Mouse (Mus musculus) lung, postnatal 0 days (tissue): ENCODE measurements at regions not wholly inside any gene's neighbourhood (a gene's known extent, or its start where the extent isn't known, plus 50 kb on each side); places are given as distances from the start of the nearest gene placed in this dataset.
"Not testable (repeated sequence)": the region's sequence is repeated elsewhere in the genome, so short reads cannot be mapped to it uniquely, and the experiment has no call there.

Source experiments
- ATAC-seq: fragments of 200-750 bp; cut with Nextera tagmentation; 2 replicates; pipeline ENCODE4 v1.8.0; 2017; ENCODE audit warnings: moderate library complexity
- DNase-seq: peaks from one replicate; pipeline ENCODE4 v3.0.0-alpha.2; 2016; ENCODE audit warnings: low spot score
- H3K27ac ChIP-seq: fragments of 300-500 bp; sonication (generic); 2 replicates; pipeline ENCODE4 v1.5.1; 2014; ENCODE audit warnings: antibody characterized with exemption, mild to moderate bottlenecking, low read length, mixed read lengths
- H3K27me3 ChIP-seq: fragments of 300-500 bp; sonication (generic); replicated peaks from 2 replicates; pipeline ENCODE4 v1.6.1; 2014; ENCODE audit warnings: low read length, mixed read lengths; ENCODE audit not compliant: insufficient read depth
- H3K36me3 ChIP-seq: fragments of 300-500 bp; sonication (generic); 2 replicates; pipeline ENCODE4 v1.6.1; 2014; ENCODE audit warnings: low read length, mixed read lengths; ENCODE audit not compliant: insufficient read depth
- H3K4me1 ChIP-seq: fragments of 300-500 bp; sonication (generic); 2 replicates; pipeline ENCODE4 v1.6.1; 2014; ENCODE audit warnings: antibody characterized with exemption, low read depth, low read length, mixed read lengths; ENCODE audit not compliant: insufficient read depth
- H3K4me2 ChIP-seq: fragments of 300-500 bp; sonication (generic); replicated peaks from 2 replicates; pipeline ENCODE4 v1.6.1; 2014; ENCODE audit warnings: low read depth, mild to moderate bottlenecking, low read length, moderate library complexity, mixed read lengths
- H3K4me3 ChIP-seq: fragments of 300-500 bp; sonication (generic); 2 replicates; pipeline ENCODE4 v1.5.1; 2014; ENCODE audit warnings: low read depth, low read length
- H3K9ac ChIP-seq: fragments of 300-500 bp; sonication (generic); replicated peaks from 2 replicates; pipeline ENCODE4 v1.6.1; 2014; ENCODE audit warnings: low read depth, mild to moderate bottlenecking
- H3K9me3 ChIP-seq: fragments of 300-500 bp; sonication (generic); 2 replicates; pipeline ENCODE4 v1.6.1; 2016; ENCODE audit warnings: low read length, mixed read lengths
- CTCF ChIP-seq: IDR thresholded peaks from 2 replicates; pipeline ENCODE4 v1.5.1; 2016; ENCODE audit warnings: antibody characterized with exemption, mild to moderate bottlenecking
- EP300 ChIP-seq: IDR thresholded peaks from 2 replicates; pipeline ENCODE4 v1.6.1; 2016; ENCODE audit warnings: antibody characterized with exemption, mild to moderate bottlenecking, control low read depth
- WGBS: fragments of 180-500 bp; shearing (Covaris S2); extraction: QIAGEN DNeasy Blood & Tissue Kit; methylation state at CpG from one replicate; pipeline ENCODE4 v1.1.7; 2014; 5-methylcytosine and 5-hydroxymethylcytosine counted together

GRCm38 (mm10) chr12:64788761-64789160 lies 128.9 kb upstream of the Gm527 start:
- 86% methylated on average over 3 of the region's 3 CpGs for WGBS
- Histone ChIP-seq H3K9me3 (no peaks in the 10 kb centered on the region), H3K4me3 (no peak overlapping the region), H3K9ac (no peak overlapping the region), H3K27me3 (no peaks in the 10 kb centered on the region), H3K27ac (no peak overlapping the region), H3K4me1 (no peaks in the 10 kb centered on the region), H3K36me3 (no peaks in the 10 kb centered on the region), H3K4me2 (no peak overlapping the region)
- DNase-seq, result no peak
- TF ChIP-seq CTCF (no peak), EP300 (no peak)
- ATAC-seq, result no peak

- not testable (repeated sequence) for H3K27ac ChIP-seq, H3K9ac ChIP-seq, H3K9me3 ChIP-seq, H3K4me1 ChIP-seq, ATAC-seq, H3K36me3 ChIP-seq, H3K4me3 ChIP-seq, H3K4me2 ChIP-seq, H3K27me3 ChIP-seq, DNase-seq
- 43% methylated on average over 2 of the region's 2 CpGs for WGBS
Measured at GRCm38 (mm10) chr12:64808492-64808891, 109.2 kb upstream of the Gm527 start.

- TF ChIP-seq CTCF (no peak), EP300 (no peak)
Measured at GRCm38 (mm10) chr12:64810081-64810480, 107.6 kb upstream of the Gm527 start.

GRCm38 (mm10) chr12:64815871-64816270 lies 101.8 kb upstream of the Gm527 start:
- Histone ChIP-seq H3K4me2 (no peak overlapping the region), H3K4me3 (no peak overlapping the region), H3K9ac (no peak overlapping the region), H3K27ac (no peak overlapping the region), H3K36me3 (no peaks in the 10 kb centered on the region), H3K4me1 (no peaks in the 10 kb centered on the region), H3K9me3 (no peaks in the 10 kb centered on the region), H3K27me3 (no peaks in the 10 kb centered on the region)
- ATAC-seq, result no peak
- WGBS, result 69% methylated on average over 6 of the region's 6 CpGs
- TF ChIP-seq EP300 (no peak), CTCF (no peak)
- DNase-seq, result no peak

More at GRCm38 (mm10) chr12:64810081-64810480, 107.6 kb upstream of the Gm527 start:
- no peak overlapping the region for H3K4me2 ChIP-seq
- no peaks in the 10 kb centered on the region for H3K27me3 ChIP-seq
- DNase-seq (no peak), ATAC-seq (no peak)
- WGBS, result 43% methylated on average over 1 of the region's 1 CpGs
- no peaks in the 10 kb centered on the region for H3K36me3 ChIP-seq
- no peak overlapping the region for H3K9ac ChIP-seq
- no peak overlapping the region for H3K4me3 ChIP-seq
- H3K27ac ChIP-seq, result no peak overlapping the region
- no peaks in the 10 kb centered on the region for H3K9me3 ChIP-seq
- H3K4me1 ChIP-seq, result no peaks in the 10 kb centered on the region

GRCm38 (mm10) chr12:64817056-64817810 lies 100.5 kb upstream of the Gm527 start:
- H3K9me3 ChIP-seq, result no peaks in the 10 kb centered on the region
- no peak for ATAC-seq
- H3K4me3 ChIP-seq, result no peak overlapping the region
- no peak overlapping the region for H3K9ac ChIP-seq
- no peaks in the 10 kb centered on the region for H3K36me3 ChIP-seq
- no peak for TF ChIP-seq EP300
- peak; percentile 35 for TF ChIP-seq CTCF
- no peak overlapping the region for H3K4me2 ChIP-seq
- no peaks in the 10 kb centered on the region for H3K27me3 ChIP-seq
- WGBS, result 59% methylated on average over 9 of the region's 9 CpGs
- DNase-seq, result no peak
- no peaks in the 10 kb centered on the region for H3K4me1 ChIP-seq
- no peak overlapping the region for H3K27ac ChIP-seq

- Histone ChIP-seq H3K9ac (no peak overlapping the region), H3K27ac (no peak overlapping the region), H3K4me2 (no peak overlapping the region), H3K4me1 (no peaks in the 10 kb centered on the region), H3K9me3 (no peaks in the 10 kb centered on the region), H3K27me3 (no peaks in the 10 kb centered on the region), H3K36me3 (no peaks in the 10 kb centered on the region), H3K4me3 (no peak overlapping the region)
- no peak for ATAC-seq
- DNase-seq, result no peak
- WGBS, result 73% methylated on average over 5 of the region's 5 CpGs
- no peak for TF ChIP-seq CTCF
- no peak for TF ChIP-seq EP300
Measured at GRCm38 (mm10) chr12:64820722-64821121, 97.0 kb upstream of the Gm527 start.
